Mouse (Mus musculus): ENCODE results near the gene Rab11fip4.

- TF ChIP-seq CEBPB (IDR thresholded peaks at IDR 0.05; ENCODE audit: low read depth) (no peak), CTCF (IDR thresholded peaks at IDR 0.05; ENCODE audit: control insufficient read depth, insufficient read depth, insufficient read length) (no peak), MYOD1 (IDR thresholded peaks at IDR 0.05; ENCODE audit: control insufficient read depth, insufficient read length, low read depth) (no peak), MAX (IDR thresholded peaks at IDR 0.05) (no peak)
Observed at GRCm38 (mm10) chr11:79654407-79654831, 63.4 kb downstream of the Rab11fip4 start.

Data from C2C12 (cell line).